Mouse (Mus musculus) CD4-positive, CD25-positive, alpha-beta regulatory T cell, adult 2 months (primary cell): ENCODE measurements around the gene Zfp598.
"Not testable (repeated sequence)": the region's sequence is repeated elsewhere in the genome, so short reads cannot be mapped to it uniquely, and the experiment has no call there.

ENCODE experiments used
- DNase-seq: peaks from one replicate; pipeline ENCODE4 v3.0.0-alpha.2; 2012; ENCODE audit warnings: low read depth, low spot score

Zfp598 gene

GRCm38 (mm10) chr17:24721383-24721955 is 52.0 kb downstream of the Zfp598 start:
- not testable (repeated sequence) for DNase-seq

DNA sequence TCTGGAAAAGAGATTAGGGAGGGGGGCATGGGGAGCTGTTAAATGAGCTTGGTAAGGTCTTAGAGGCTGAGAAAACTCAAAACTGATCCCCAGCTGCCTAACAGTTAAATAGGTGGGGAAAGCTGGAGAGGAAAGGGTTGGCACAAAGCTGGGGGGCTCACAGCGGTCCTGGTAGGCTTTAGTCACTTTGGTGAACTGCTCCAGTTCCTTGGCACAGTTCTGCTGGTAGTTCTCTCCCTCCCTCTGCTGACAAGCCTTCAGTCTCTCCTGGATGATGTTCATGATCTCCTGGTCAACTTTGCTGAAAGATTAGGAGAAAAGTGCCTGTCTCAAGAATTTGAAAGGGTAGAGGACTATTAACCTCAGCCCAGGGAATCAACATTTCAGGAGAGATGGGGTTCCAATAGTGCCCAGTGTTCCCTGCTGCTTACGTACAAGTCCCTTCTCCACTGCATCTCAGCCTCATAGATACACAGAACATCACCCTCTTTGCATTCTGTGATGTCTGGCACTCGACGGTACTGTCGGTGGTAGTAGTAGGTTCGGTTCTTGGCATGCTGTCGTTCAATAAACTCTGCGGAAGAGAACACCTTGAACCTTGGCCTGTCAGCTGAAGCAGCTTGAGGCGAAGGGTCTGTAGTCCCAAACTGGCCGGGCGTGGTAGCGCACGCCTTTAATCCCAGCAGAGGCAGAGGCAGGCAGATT is 52.9 kb downstream of the Zfp598 start:
- no peak for DNase-seq

- no peak for DNase-seq
Measured at GRCm38 (mm10) chr17:24723122-24723880, 53.8 kb downstream of the Zfp598 start.

- peak; percentile 53 for DNase-seq
Measured at GRCm38 (mm10) chr17:24723881-24724180, 54.3 kb downstream of the Zfp598 start.

- DNase-seq = peak; percentile 98
Measured at GRCm38 (mm10) chr17:24724184-24724583, 54.7 kb downstream of the Zfp598 start, which contains the start of gene Ndufb10. Gene Ndufb10, minus strand, starts transcription at chr17:24724478.

DNA sequence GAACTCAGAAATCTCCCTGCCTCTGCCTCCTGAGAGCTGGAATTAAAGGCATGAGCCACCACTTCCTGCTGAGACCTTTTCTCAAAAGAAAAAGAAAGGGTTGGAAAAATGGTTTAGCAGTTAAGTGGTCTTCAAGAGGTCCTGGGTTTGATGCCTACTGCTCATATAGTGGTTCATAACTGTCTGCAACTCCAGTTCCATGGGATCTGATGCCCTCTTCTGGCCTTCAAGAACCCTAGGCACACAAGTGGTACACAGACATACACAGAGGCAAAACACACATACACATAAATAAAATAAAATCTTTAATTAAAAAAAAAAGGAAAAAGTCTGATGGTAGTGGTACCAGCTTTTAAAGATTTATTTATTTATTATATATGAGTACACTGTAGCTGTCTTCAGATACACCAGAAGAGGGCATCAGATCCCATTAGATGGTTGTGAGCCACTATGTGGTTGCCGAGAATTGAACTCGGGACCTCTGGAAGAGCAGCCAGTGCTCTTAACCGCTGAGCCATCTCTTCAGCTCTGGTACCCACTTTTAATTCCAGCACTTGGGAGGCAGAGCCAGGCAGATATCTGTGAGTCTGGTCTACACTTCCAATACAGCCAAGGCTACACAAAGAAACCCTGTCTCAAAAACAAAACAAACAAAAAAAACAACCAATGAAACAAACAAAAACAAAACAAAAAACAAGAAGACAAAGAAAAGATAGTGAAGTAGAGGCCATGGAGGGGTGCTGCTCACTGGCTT is 56.3 kb downstream of the Zfp598 start:
- DNase-seq = no peak

GRCm38 (mm10) chr17:24727618-24728017 is 58.1 kb downstream of the Zfp598 start, which contains the start of gene Rpl3l:
Gene Rpl3l, plus strand, starts transcription at chr17:24727820.
- DNase-seq = no peak

- DNase-seq = no peak
Measured at GRCm38 (mm10) chr17:24728184-24728583, 58.7 kb downstream of the Zfp598 start.

- DNase-seq = no peak
Measured at GRCm38 (mm10) chr17:24729067-24729466, 59.6 kb downstream of the Zfp598 start.

GRCm38 (mm10) chr17:24730787-24731186 is 61.3 kb downstream of the Zfp598 start:
- DNase-seq = no peak
